Mouse (Mus musculus) granulocyte monocyte progenitor cell, adult 5-6 weeks (primary cell): Measurements from ENCODE around the gene Kcnab2. TPM values are rescaled to one million over a fixed set of nuclear protein-coding genes. Genes with fewer than 3 reads are reported as not detected.
A peak's percentile ranks its signal among the peaks of the same experiment; 100 is the strongest.

ENCODE experiments used
- ATAC-seq: replicated peaks from 2 replicates; pipeline ENCODE4 v1.8.0; 2016; ENCODE audit warnings: mild to moderate bottlenecking, moderate TSS enrichment, inconsistent platforms; ENCODE audit not compliant: poor library complexity, severe bottlenecking
- total RNA-seq, 2 experiments: library from RNA; stranded (forward) in 1 of 2; stranded (reverse) in 1 of 2; fragments of 200-712, 200-1000 nt in 1 of 2; fragments of >200 nt in 1 of 2; fragmentation: Nextera tagmentation in 1 of 2; gene quantifications; 2 replicates each; pipeline ENCODE4 v1.2.3; 2014 to 2017

Kcnab2 gene
- total RNA-seq, 2 experiments from 2014 or later = 67.3 to 85.6 TPM

GRCm38 (mm10) chr4:152454153-152454552 is 23.5 kb downstream of the Kcnab2 start:
- ATAC-seq = no peak

GRCm38 (mm10) chr4:152453079-152453478 is 24.6 kb downstream of the Kcnab2 start:
- no peak for ATAC-seq

GRCm38 (mm10) chr4:152451371-152451770 is 26.3 kb downstream of the Kcnab2 start:
- no peak for ATAC-seq

GRCm38 (mm10) chr4:152448666-152449018 is 29.0 kb downstream of the Kcnab2 start:
- ATAC-seq = peak; percentile 86

GRCm38 (mm10) chr4:152447731-152448665 is 29.7 kb downstream of the Kcnab2 start:
- peak; percentile 69 for ATAC-seq

- ATAC-seq = peak; percentile 45
These were observed 31.5 kb downstream of the Kcnab2 start for GRCm38 (mm10) chr4:152446178-152446577.

GRCm38 (mm10) chr4:152441536-152441935 is 36.1 kb downstream of the Kcnab2 start:
- no peak for ATAC-seq

- no peak for ATAC-seq
These were observed 36.8 kb downstream of the Kcnab2 start for GRCm38 (mm10) chr4:152440882-152441281.

- peak; percentile 50 for ATAC-seq
These were observed 42.4 kb downstream of the Kcnab2 start for GRCm38 (mm10) chr4:152435255-152435654.

GRCm38 (mm10) chr4:152434836-152435235 is 42.8 kb downstream of the Kcnab2 start:
- peak; percentile 73 for ATAC-seq

- ATAC-seq = peak; percentile 49
These were observed 45.4 kb downstream of the Kcnab2 start for GRCm38 (mm10) chr4:152432308-152432707.

GRCm38 (mm10) chr4:152428259-152428658 is 49.4 kb downstream of the Kcnab2 start:
- ATAC-seq = peak; percentile 41

- ATAC-seq = no peak
These were observed 52.7 kb downstream of the Kcnab2 start for GRCm38 (mm10) chr4:152424922-152425321.

- ATAC-seq = no peak
These were observed 53.3 kb downstream of the Kcnab2 start for GRCm38 (mm10) chr4:152424341-152424740.

- ATAC-seq = no peak
These were observed 54.1 kb downstream of the Kcnab2 start for GRCm38 (mm10) chr4:152423576-152423975.

- ATAC-seq = no peak
These were observed 59.2 kb downstream of the Kcnab2 start for GRCm38 (mm10) chr4:152418229-152419060.

GRCm38 (mm10) chr4:152412524-152413080 is 65.1 kb downstream of the Kcnab2 start:
- no peak for ATAC-seq

GRCm38 (mm10) chr4:152410961-152411360 is 66.7 kb downstream of the Kcnab2 start:
- ATAC-seq = no peak

GRCm38 (mm10) chr4:152406531-152406930 is 71.1 kb downstream of the Kcnab2 start:
- ATAC-seq = no peak

GRCm38 (mm10) chr4:152405671-152406201 is 71.9 kb downstream of the Kcnab2 start:
- no peak for ATAC-seq

- ATAC-seq = no peak
These were observed 72.5 kb downstream of the Kcnab2 start for GRCm38 (mm10) chr4:152405143-152405542.
